Mouse (Mus musculus): ENCODE results near the gene Suv39h2. TPM values are rescaled to one million over a fixed set of nuclear protein-coding genes. Genes with fewer than 3 reads are reported as not detected.

Gene Suv39h2
- polyA plus RNA-seq, 1 experiment: 8.2 TPM

DNA sequence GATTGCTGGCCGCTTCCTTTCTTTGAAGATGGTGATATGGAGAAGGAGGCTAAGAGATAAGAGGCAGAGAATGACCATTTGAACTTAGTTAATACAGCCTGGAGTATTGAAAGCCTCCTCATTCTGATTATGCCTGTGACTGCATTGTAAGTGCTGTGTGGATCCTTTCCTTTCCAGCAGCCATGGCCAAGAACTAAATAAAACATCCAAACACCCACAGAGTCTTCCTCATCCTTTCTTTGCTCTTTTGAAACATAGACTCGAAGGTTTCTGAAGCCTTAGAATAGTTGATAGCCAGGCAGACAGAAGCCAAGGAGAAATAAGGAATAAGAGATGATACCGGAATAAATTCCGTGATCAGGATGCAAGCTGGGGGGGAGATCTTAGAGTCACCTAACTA, 68.8 kb downstream of the Suv39h2 start:
- Histone ChIP-seq H3K27ac (ENCODE audit: control insufficient read depth, insufficient read depth, low read depth, low read length) (no peak overlapping the region), H3K4me1 (ENCODE audit: control insufficient read depth, insufficient read depth, low read length) (no peaks in the 10 kb centered on the region), H3K27me3 (ENCODE audit: control insufficient read depth, insufficient read depth, low read length) (no peaks in the 10 kb centered on the region), H3K4me3 (ENCODE audit: control insufficient read depth, low read depth, low read length) (no peak overlapping the region), H3K36me3 (ENCODE audit: control insufficient read depth, insufficient read depth, low read length) (no peaks in the 10 kb centered on the region)
- no peak for TF ChIP-seq CTCF (IDR thresholded peaks at IDR 0.05; ENCODE audit: control insufficient read depth, insufficient read depth, insufficient replicate concordance, low read depth, low read length)
- no peak for TF ChIP-seq POLR2A (IDR thresholded peaks at IDR 0.05; ENCODE audit: control insufficient read depth, low read depth, low read length)

Other genes with a start within 250 kb of the Suv39h2 start
- gene Nmt2, start 190.8 kb downstream of the Suv39h2 start, polyA plus RNA-seq (2012; rRNA removed): 24.0 and 25.3 TPM in 2 replicates
- gene Rpp38, start 142.4 kb downstream of the Suv39h2 start, polyA plus RNA-seq (2012; rRNA removed): 18.4 and 21.0 TPM in 2 replicates
- gene Acbd7, start 138.9 kb downstream of the Suv39h2 start, polyA plus RNA-seq (2012; rRNA removed): 0.33 and 20.7 TPM in 2 replicates
- gene Olah, start 77.8 kb downstream of the Suv39h2 start, polyA plus RNA-seq (2012; rRNA removed): 0.61 and 0.68 TPM in 2 replicates
- 1,007 and 1,294 TPM in 2 replicates for gene Meig1, start 52.4 kb downstream of the Suv39h2 start, polyA plus RNA-seq (2012; rRNA removed)
- gene Dclre1c, start 50.9 kb downstream of the Suv39h2 start, polyA plus RNA-seq (2012; rRNA removed): 5.6 and 6.4 TPM in 2 replicates
- 0.40 and 0.48 TPM in 2 replicates for gene Gm45902, start 37.8 kb upstream of the Suv39h2 start, polyA plus RNA-seq (2012; rRNA removed)
- gene Hspa14, start 37.8 kb upstream of the Suv39h2 start, polyA plus RNA-seq (2012; rRNA removed): 14.5 and 16.9 TPM in 2 replicates
- gene Cdnf, start 38.0 kb upstream of the Suv39h2 start, polyA plus RNA-seq (2012; rRNA removed): 1.9 and 2.1 TPM in 2 replicates
- 75.0 and 75.1 TPM in 2 replicates for gene Fam107b, start 95.5 kb upstream of the Suv39h2 start, polyA plus RNA-seq (2012; rRNA removed)